Mouse (Mus musculus) forebrain, embryonic 12.5 days (tissue): ENCODE measurements at regions not wholly inside any gene's neighbourhood (a gene's known extent, or its start where the extent isn't known, plus 50 kb on each side); places are given as distances from the start of the nearest gene placed in this dataset.

Experiments used
- ATAC-seq: fragments of 200-750 bp; cut with Nextera tagmentation; 2 replicates; pipeline ENCODE4 v1.8.0; 2017; ENCODE audit warnings: moderate TSS enrichment; ENCODE audit not compliant: low FRiP score
- H3K27ac ChIP-seq: fragments of 300-500 bp; sonication (generic); 2 replicates; pipeline ENCODE4 v1.5.1; 2016; ENCODE audit warnings: mild to moderate bottlenecking
- H3K27me3 ChIP-seq: fragments of 300-500 bp; sonication (generic); 2 replicates; pipeline ENCODE4 v1.6.1; 2016; ENCODE audit warnings: mild to moderate bottlenecking
- H3K36me3 ChIP-seq: fragments of 300-500 bp; sonication (generic); replicated peaks from 2 replicates; pipeline ENCODE4 v1.6.1; 2016; ENCODE audit warnings: mild to moderate bottlenecking
- H3K4me1 ChIP-seq: fragments of 300-500 bp; sonication (generic); 2 replicates; pipeline ENCODE4 v1.6.1; 2016
- H3K4me2 ChIP-seq: fragments of 300-500 bp; sonication (generic); 2 replicates; pipeline ENCODE4 v1.6.1; 2016; ENCODE audit warnings: mild to moderate bottlenecking, moderate library complexity
- H3K4me3 ChIP-seq: fragments of 300-500 bp; sonication (generic); replicated peaks from 2 replicates; pipeline ENCODE4 v1.5.1; 2016; ENCODE audit warnings: mild to moderate bottlenecking
- H3K9ac ChIP-seq: fragments of 300-500 bp; sonication (generic); 2 replicates; pipeline ENCODE4 v1.6.1; 2016; ENCODE audit warnings: mild to moderate bottlenecking
- H3K9me3 ChIP-seq: fragments of 300-500 bp; sonication (generic); 2 replicates; pipeline ENCODE4 v1.6.1; 2016
- WGBS: fragments of 180-500 bp; shearing (Covaris S2); methylation state at CpG from one replicate; pipeline ENCODE4 v1.1.7; 2016; 5-methylcytosine and 5-hydroxymethylcytosine counted together

DNA sequence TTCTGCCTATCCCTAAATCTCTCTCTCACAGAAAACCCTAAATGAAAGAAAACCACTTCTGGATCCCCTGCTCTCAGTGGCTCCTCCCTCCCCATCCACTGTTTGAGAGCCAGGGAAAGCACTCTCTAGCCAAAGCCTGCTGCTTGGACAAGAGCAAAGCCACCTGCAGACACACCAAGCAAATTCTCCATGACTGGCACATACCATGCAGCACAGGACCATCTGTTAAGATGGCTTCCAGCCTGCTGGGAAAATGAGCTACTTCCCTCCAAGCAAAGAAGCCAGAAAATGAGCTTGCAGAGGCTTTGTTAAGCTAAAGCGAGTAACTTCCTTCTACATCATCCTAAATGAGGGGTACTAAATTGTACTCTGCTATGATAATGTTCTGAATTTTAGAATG, 534.6 kb upstream of the Lmcd1 start:
- Histone ChIP-seq H3K27ac (no peak overlapping the region), H3K27me3 (no peaks in the 10 kb centered on the region), H3K36me3 (no peaks in the 10 kb centered on the region), H3K9ac (no peak overlapping the region), H3K4me2 (no peak overlapping the region), H3K9me3 (no peaks in the 10 kb centered on the region), H3K4me1 (no peaks in the 10 kb centered on the region), H3K4me3 (no peak overlapping the region)
- ATAC-seq: no peak
- WGBS: 81% methylated on average over 1 of the region's 1 CpGs

GRCm38 (mm10) chr6:111781710-111782481, 491.7 kb upstream of the Lmcd1 start:
- Histone ChIP-seq H3K36me3 (no peaks in the 10 kb centered on the region), H3K9ac (no peak overlapping the region), H3K9me3 (no peaks in the 10 kb centered on the region), H3K4me3 (no peak overlapping the region), H3K4me2 (no peak overlapping the region), H3K4me1 (no peaks in the 10 kb centered on the region), H3K27me3 (no peaks in the 10 kb centered on the region), H3K27ac (no peak overlapping the region)
- 84% methylated on average over 5 of the region's 5 CpGs for WGBS
- ATAC-seq: no peak

GRCm38 (mm10) chr6:111808611-111809010, 464.9 kb upstream of the Lmcd1 start:
- ATAC-seq: no peak
- Histone ChIP-seq H3K27ac (no peak overlapping the region), H3K9me3 (no peaks in the 10 kb centered on the region), H3K4me1 (no peaks in the 10 kb centered on the region), H3K9ac (no peak overlapping the region), H3K36me3 (no peaks in the 10 kb centered on the region), H3K4me2 (no peak overlapping the region), H3K27me3 (no peaks in the 10 kb centered on the region), H3K4me3 (no peak overlapping the region)

DNA sequence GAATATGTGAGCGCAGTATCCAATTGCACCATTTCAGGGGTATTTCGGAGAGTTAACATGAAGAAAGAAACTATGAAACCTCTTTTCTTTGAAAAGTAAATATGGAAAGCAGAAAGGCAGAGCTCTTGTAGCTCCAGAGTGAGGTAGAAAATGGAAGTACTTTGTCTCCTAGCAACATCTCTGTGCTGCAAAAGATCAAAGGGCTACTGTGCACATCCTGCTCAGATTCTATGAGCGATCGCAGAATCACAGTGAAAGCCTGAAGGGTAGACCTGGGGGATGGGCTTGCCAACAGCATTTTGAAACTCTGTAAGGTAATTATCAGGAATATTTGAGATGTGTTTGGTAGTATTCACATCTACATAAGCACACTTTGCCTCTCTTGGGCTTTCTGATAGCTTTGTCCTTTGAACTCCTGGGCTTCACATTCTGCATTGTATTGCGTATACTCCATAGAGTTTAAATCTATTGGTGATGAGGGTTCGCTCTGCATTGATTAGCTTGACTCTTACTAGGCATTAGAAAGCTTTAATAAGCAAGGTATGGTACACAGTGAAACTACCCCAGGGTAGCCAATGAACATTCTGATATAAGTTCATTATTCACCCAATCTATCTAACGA, 459.5 kb upstream of the Lmcd1 start:
- no peaks in the 10 kb centered on the region for H3K9me3 ChIP-seq
- H3K4me2 ChIP-seq: no peak overlapping the region
- no peaks in the 10 kb centered on the region for H3K4me1 ChIP-seq
- H3K27ac ChIP-seq: no peak overlapping the region
- 81% methylated on average over 7 of the region's 7 CpGs for WGBS
- no peak overlapping the region for H3K9ac ChIP-seq
- ATAC-seq: no peak
- H3K4me3 ChIP-seq: no peak overlapping the region
- H3K27me3 ChIP-seq: no peaks in the 10 kb centered on the region
- H3K36me3 ChIP-seq: no peaks in the 10 kb centered on the region

DNA sequence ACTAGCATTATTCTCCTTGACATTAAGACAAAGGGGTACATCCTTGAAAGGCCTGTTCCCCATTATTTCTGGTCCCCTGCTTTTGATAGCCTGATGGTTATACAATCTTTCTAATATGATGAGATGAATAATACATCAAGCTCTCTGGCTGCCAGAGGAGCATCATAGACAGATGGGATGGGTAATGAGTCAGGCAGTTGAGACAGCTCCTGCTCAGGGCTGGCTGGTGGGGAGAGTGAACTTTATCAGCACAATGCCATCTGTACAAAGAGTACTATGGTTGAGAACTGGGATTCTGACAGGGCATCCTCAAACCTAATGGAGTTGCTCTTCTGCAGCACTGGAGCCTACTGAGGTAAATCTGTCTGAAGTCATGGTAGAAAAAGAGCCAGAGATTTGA, 458.4 kb upstream of the Lmcd1 start:
- Histone ChIP-seq H3K27ac (no peak overlapping the region), H3K27me3 (no peaks in the 10 kb centered on the region), H3K4me1 (no peaks in the 10 kb centered on the region), H3K36me3 (no peaks in the 10 kb centered on the region), H3K4me2 (no peak overlapping the region), H3K4me3 (no peak overlapping the region), H3K9ac (no peak overlapping the region), H3K9me3 (no peaks in the 10 kb centered on the region)
- no peak for ATAC-seq

DNA sequence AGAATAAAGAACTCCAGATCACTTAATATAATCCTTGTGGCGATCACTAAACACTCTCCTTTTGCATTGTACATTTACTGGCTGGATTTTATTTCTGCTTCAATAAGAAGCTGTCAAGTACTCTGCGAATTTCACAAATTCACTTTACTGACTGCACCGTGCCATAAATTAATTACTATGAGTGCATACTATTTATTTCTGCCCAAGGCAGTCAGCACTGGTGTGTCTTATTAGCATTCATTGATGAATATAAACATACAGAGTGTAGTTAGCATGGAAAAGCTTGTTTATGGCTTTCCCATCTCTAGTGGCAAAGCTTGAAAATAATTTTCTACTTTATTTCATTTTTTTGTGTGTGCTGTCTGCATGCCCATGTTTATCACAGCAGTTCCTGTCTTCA, 453.3 kb upstream of the Lmcd1 start:
- Histone ChIP-seq H3K4me1 (no peaks in the 10 kb centered on the region), H3K9ac (no peak overlapping the region), H3K9me3 (no peaks in the 10 kb centered on the region), H3K36me3 (no peaks in the 10 kb centered on the region), H3K27ac (no peak overlapping the region), H3K27me3 (no peaks in the 10 kb centered on the region), H3K4me3 (no peak overlapping the region), H3K4me2 (no peak overlapping the region)
- WGBS: 81% methylated on average over 3 of the region's 3 CpGs
- no peak for ATAC-seq

DNA sequence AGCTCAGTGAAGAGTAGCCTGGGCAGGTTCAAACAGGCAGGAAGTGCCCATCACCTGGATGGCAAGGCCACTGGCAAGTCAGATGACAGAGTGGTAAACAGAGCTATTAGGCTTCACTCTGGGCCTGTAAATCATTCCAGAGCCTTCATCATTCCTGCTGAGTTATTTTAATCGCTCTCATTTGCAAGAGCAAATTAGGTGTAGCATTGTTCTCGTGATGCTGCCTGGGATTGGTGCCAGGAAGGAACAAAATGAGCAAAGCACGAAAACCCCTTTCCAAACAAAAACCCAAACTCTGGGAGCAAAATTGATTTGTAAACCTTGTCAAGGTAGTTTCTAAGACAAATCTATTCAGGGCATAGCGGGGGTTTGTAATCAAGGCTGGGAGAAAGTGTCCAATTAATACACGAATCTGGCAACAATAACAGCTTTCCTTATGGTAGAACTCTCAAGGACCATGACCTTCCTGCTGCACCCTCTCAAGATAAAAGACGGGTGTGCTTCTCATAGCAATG, 429.2 kb upstream of the Lmcd1 start:
- H3K4me1 ChIP-seq: peaks cover 2% of the 10 kb centered on the region; the same call in 1 of the 2 replicates
- peak; percentile 76; the same call in 1 of the 2 replicates for ATAC-seq
- no peak overlapping the region for H3K27ac ChIP-seq
- H3K9me3 ChIP-seq: no peaks in the 10 kb centered on the region
- H3K9ac ChIP-seq: no peak overlapping the region
- H3K36me3 ChIP-seq: no peaks in the 10 kb centered on the region
- H3K4me3 ChIP-seq: no peak overlapping the region
- peaks cover 7% of the 10 kb centered on the region; the same call in 1 of the 2 replicates for H3K27me3 ChIP-seq
- WGBS: 32% methylated on average over 6 of the region's 6 CpGs
- no peak overlapping the region for H3K4me2 ChIP-seq

DNA sequence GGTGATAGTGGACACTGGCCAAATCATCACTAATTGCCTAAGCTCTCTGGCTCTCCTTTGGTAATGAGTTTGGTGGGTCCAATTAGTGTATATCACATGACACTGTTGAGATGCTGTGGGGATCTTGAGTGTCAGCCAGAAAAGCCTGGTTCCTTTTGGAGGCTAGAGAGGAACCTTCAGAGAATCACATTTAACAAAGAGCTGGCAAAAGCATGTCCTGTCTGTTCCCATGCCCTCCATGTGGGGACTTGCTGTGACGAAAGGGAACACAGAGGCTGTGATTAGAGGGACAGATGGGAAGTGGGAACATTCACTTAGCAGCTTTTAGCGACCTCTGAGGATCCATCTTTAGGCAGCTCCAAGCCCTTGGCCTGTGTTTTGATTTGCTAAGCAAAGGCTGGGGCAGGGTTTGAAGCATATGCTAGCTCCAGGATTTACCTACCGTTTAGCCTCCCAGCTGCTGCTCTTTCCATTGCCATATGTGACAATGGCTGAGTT, 407.4 kb upstream of the Lmcd1 start:
- Histone ChIP-seq H3K27me3 (no peaks in the 10 kb centered on the region), H3K36me3 (no peaks in the 10 kb centered on the region), H3K27ac (no peak overlapping the region), H3K4me1 (no peaks in the 10 kb centered on the region), H3K9me3 (no peaks in the 10 kb centered on the region), H3K4me2 (no peak overlapping the region), H3K9ac (no peak overlapping the region), H3K4me3 (no peak overlapping the region)
- peak; percentile 57; the same call in 1 of the 2 replicates for ATAC-seq
- WGBS: 70% methylated on average over 3 of the region's 3 CpGs

- Histone ChIP-seq H3K4me3 (no peak overlapping the region), H3K4me1 (no peaks in the 10 kb centered on the region), H3K27ac (no peak overlapping the region), H3K9ac (no peak overlapping the region), H3K9me3 (no peaks in the 10 kb centered on the region), H3K36me3 (no peaks in the 10 kb centered on the region), H3K27me3 (no peaks in the 10 kb centered on the region), H3K4me2 (no peak overlapping the region)
- WGBS: 79% methylated on average over 1 of the region's 1 CpGs
- ATAC-seq: no peak
These were observed 391.0 kb upstream of the Lmcd1 start for GRCm38 (mm10) chr6:111882557-111882956.

GRCm38 (mm10) chr6:111883946-111884345, 389.6 kb upstream of the Lmcd1 start:
- no peaks in the 10 kb centered on the region for H3K4me1 ChIP-seq
- 77% methylated on average over 1 of the region's 1 CpGs for WGBS

GRCm38 (mm10) chr6:111911997-111912396, 361.6 kb upstream of the Lmcd1 start:
- Histone ChIP-seq H3K4me2 (no peak overlapping the region), H3K27ac (no peak overlapping the region), H3K9ac (no peak overlapping the region), H3K4me1 (peaks cover 9% of the 10 kb centered on the region), H3K36me3 (no peaks in the 10 kb centered on the region), H3K4me3 (no peak overlapping the region), H3K9me3 (no peaks in the 10 kb centered on the region), H3K27me3 (no peaks in the 10 kb centered on the region)
- no peak for ATAC-seq
- WGBS: 64% methylated on average over 2 of the region's 2 CpGs

More at GRCm38 (mm10) chr6:111883946-111884345, 389.6 kb upstream of the Lmcd1 start:
- H3K27me3 ChIP-seq: no peaks in the 10 kb centered on the region
- no peak overlapping the region for H3K27ac ChIP-seq
- H3K9ac ChIP-seq: no peak overlapping the region
- no peak overlapping the region for H3K4me2 ChIP-seq
- no peak overlapping the region for H3K4me3 ChIP-seq
- no peak for ATAC-seq
- H3K9me3 ChIP-seq: no peaks in the 10 kb centered on the region
- H3K36me3 ChIP-seq: no peaks in the 10 kb centered on the region

DNA sequence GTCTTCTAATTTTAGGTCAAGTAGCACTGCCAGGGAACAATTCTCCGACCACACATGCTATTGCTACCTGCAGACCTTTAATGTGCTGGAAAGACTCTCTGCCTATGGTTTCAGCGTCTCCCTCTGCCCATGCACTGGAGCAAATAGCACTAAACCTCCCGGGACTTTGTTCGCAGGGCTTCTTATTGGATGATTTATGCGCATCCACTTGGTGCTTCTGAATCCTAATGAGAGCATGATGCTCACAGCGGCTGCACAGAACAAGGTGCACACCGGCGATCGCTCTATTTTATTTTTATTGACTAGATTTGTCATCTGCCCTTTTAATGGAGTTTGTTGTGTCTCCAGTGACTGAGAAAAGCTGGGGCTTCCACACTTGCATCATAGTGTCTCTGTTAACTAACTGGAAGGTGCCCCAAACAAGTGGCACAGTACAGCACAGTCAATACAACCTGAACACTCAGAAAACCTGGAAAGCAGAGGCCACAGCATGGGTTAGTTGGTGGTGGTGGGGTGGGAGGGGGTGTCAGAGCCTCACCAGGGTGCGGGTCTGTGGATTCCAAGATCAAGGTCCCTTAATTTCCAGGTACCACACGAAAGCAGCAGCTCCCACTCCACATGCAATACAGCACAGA, 359.7 kb upstream of the Lmcd1 start:
- Histone ChIP-seq H3K4me1 (peaks cover 9% of the 10 kb centered on the region), H3K27ac (no peak overlapping the region), H3K4me2 (no peak overlapping the region), H3K9ac (no peak overlapping the region), H3K36me3 (no peaks in the 10 kb centered on the region), H3K9me3 (no peaks in the 10 kb centered on the region), H3K4me3 (no peak overlapping the region), H3K27me3 (no peaks in the 10 kb centered on the region)
- WGBS: 69% methylated on average over 11 of the region's 11 CpGs
- peak; percentile 73 for ATAC-seq
